Mouse (Mus musculus) left cerebral cortex, postnatal 14 days (tissue): ENCODE results near the gene H2al1i. TPM values are rescaled to one million over a fixed set of nuclear protein-coding genes. Genes with fewer than 3 reads are reported as not detected.
"Not testable (repeated sequence)": the region's sequence is repeated elsewhere in the genome, so short reads cannot be mapped to it uniquely, and the experiment has no call there.

Experiments
- DNase-seq, 2 experiments: peaks; one replicate each; pipeline ENCODE4 v3.0.0; 2021 to 2022; ENCODE audit warnings: low spot score in 2 of 2, mixed read lengths in 1 of 2
- intact Hi-C: fragments of 180-260 bp; cut with DNase I; formaldehyde crosslinking; loops from one replicate; pipeline ENCODE4 v1.15.1; 2025
- long read RNA-seq, 2 experiments: library from polyadenylated mRNA; stranded (forward); transcript quantifications; one replicate each; pipeline ENCODE4 v2.0.0; 2021
- total RNA-seq, 2 experiments: library from RNA; stranded (reverse); gene quantifications; 2 replicates each; pipeline ENCODE4 v1.2.3; 2021

H2al1i gene
- total RNA-seq = not detected
- long read RNA-seq, experiment 1 = 0 reads
- long read RNA-seq, experiment 2 = 0 reads

DNA sequence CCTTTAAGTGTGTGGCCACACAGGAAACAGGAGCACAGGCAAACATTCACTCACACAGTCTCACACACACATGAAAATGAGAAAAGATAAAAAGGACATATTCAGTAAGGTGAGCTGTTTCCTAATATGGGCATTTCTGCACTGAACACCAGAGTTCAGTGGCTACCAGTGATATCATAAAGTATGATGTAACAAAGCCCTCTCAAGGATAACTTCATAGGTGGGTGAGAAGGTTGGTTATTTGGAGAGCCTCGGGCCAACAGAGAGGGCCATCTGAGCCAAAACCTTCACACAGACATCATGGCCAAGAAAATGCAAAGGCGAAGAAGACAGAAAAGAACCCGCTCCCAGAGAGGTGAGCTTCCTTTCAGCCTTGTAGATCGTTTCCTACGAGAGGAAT lies at the start of gene H2al1i:
Gene H2al1i, plus strand, starts transcription at position 301 of the 400 bp plus-strand sequence.
- intact Hi-C loops, DNase-seq: not testable (repeated sequence)

DNA sequence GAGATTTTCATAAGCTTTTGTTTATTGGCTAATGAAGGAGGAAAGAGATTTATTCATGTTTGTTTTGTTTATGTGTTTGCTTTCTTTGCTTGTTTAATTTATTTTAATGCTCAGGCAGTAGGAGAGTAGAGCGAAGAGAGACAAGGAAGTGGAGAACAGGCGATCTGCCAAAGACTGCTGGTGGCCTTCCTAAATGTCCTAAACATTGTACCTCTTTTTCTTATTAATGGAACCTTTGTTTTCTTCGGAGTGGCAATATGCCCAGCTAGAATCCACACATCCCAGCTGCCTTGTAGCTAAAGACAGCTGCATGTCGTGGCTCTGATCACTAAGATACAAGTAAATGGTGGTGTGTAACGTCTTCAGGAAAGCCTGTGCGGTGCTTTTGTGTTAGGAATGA lies 47.4 kb upstream of the H2al1i start:
- intact Hi-C loops = no loop called here
- DNase-seq = no peak

DNA sequence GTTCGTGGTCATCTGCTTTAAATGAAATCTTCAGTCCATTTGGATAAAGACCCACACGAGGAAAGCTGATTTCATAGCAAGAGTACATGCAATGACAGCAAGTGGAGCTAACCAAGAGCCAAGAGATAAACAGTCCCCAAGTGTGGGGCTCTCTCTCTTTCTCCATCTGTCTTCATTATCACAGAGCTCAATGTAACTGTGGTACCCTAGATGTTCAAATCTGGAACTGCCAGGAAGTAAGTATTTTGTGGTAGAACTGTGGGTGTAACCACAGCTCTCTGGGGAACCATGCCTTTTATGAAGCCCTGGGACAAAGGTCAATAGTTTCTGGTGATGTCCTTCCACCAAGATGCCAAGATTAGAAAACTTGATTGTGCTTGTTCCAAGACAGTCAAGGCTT lies 43.7 kb upstream of the H2al1i start:
- intact Hi-C loops = no loop called here
- no peak for DNase-seq

DNA sequence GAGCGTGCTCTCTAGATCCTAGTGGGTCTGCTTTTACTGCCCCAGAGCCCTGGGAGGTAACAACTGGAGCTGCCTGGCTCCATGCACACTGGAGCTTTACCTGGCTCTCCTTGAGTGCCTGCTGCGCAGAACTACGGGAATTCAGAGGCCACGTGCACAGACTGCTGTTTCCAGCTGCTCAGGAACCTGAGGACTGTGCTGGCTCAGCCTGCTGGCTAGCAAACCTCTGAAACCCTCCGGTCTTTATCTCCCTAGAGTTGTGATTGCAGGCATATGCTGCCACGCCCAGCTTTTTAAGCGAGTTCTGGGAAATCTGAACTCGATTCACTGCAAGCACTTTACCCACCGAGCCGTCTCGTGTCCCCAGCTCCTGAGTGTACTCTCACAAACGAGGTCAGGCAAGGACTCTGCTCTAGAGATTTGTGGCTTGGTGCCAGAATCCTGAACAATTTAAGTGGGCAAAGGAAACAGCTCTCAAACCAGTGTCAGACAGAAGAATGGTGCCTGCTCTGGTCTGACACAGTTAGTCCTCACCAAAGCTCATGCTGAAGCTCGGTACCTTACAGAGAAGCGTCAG lies 36.1 kb upstream of the H2al1i start:
- intact Hi-C loops = no loop called here
- peak; percentile 5 to 14 for DNase-seq

DNA sequence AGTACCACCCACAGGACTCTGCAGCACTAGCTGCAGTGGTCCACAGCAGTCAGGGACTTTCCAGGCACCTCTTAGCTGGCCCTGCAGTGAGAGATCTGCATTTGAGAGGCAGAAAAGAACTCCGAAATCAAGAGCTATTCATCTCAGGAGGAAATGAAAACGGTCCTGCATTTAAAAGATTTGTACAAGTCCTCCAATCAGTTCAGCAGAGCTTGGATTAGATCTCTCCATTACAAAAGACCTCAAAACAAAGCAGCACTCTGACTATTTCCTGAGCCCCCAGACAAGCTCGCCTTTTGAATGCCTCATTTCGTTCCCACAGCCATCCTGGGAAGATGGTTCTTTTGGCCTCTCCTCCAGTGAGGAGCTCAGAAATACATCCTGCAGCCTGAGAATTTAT lies 35.2 kb upstream of the H2al1i start:
- intact Hi-C loops = no loop called here
- DNase-seq = no peak

DNA sequence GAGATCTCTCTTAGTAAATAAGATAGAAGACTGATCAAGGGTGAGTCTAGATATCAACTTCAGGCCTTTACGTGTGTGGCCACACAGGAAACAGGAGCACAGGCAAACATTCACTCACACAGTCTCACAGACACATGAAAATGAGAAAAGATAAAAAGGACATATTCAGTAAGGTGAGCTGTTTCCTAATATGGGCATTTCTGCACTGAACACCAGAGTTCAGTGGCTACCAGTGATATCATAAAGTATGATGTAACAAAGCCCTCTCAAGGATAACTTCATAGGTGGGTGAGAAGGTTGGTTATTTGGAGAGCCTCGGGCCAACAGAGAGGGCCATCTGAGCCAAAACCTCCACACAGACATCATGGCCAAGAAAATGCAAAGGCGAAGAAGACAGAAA lies 25.5 kb upstream of the H2al1i start, which contains the start of gene H2al1a:
Gene H2al1a, plus strand, starts transcription at position 301 of the 400 bp plus-strand sequence.
- DNase-seq, intact Hi-C loops: not testable (repeated sequence)

DNA sequence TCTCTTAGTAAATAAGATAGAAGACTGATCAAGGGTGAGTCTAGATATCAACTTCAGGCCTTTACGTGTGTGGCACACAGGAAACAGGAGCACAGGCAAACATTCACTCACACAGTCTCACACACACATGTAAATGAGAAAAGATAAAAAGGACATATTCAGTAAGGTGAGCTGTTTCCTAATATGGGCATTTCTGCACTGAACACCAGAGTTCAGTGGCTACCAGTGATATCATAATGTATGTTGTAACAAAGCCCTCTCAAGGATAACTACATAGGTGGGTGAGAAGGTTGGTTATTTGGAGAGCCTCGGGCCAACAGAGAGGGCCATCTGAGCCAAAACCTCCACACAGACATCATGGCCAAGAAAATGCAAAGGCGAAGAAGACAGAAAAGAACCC lies 22.3 kb upstream of the H2al1i start, which contains the start of gene H2al1b:
Gene H2al1b, plus strand, starts transcription at position 301 of the 400 bp plus-strand sequence.
- DNase-seq, intact Hi-C loops: not testable (repeated sequence)

DNA sequence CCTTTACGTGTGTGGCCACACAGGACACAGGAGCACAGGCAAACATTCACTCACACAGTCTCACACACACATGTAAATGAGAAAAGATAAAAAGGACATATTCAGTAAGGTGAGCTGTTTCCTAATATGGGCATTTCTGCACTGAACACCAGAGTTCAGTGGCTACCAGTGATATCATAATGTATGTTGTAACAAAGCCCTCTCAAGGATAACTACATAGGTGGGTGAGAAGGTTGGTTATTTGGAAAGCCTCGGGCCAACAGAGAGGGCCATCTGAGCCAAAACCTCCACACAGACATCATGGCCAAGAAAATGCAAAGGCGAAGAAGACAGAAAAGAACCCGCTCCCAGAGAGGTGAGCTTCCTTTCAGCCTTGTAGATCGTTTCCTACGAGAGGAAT lies 19.1 kb upstream of the H2al1i start, which contains the start of gene H2al1c:
Gene H2al1c, plus strand, starts transcription at position 301 of the 400 bp plus-strand sequence.
- intact Hi-C loops, DNase-seq: not testable (repeated sequence)

DNA sequence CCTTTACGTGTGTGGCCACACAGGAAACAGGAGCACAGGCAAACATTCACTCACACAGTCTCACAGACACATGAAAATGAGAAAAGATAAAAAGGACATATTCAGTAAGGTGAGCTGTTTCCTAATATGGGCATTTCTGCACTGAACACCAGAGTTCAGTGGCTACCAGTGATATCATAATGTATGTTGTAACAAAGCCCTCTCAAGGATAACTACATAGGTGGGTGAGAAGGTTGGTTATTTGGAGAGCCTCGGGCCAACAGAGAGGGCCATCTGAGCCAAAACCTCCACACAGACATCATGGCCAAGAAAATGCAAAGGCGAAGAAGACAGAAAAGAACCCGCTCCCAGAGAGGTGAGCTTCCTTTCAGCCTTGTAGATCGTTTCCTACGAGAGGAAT lies 15.9 kb upstream of the H2al1i start, which contains the start of gene H2al1d:
Gene H2al1d, plus strand, starts transcription at position 301 of the 400 bp plus-strand sequence.
- intact Hi-C loops, DNase-seq: not testable (repeated sequence)

DNA sequence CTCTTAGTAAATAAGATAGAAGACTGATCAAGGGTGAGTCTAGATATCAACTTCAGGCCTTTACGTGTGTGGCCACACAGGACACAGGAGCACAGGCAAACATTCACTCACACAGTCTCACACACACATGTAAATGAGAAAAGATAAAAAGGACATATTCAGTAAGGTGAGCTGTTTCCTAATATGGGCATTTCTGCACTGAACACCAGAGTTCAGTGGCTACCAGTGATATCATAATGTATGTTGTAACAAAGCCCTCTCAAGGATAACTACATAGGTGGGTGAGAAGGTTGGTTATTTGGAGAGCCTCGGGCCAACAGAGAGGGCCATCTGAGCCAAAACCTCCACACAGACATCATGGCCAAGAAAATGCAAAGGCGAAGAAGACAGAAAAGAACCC lies 12.8 kb upstream of the H2al1i start, which contains the start of gene H2al1e:
Gene H2al1e, plus strand, starts transcription at position 301 of the 400 bp plus-strand sequence.
- intact Hi-C loops, DNase-seq: not testable (repeated sequence)

DNA sequence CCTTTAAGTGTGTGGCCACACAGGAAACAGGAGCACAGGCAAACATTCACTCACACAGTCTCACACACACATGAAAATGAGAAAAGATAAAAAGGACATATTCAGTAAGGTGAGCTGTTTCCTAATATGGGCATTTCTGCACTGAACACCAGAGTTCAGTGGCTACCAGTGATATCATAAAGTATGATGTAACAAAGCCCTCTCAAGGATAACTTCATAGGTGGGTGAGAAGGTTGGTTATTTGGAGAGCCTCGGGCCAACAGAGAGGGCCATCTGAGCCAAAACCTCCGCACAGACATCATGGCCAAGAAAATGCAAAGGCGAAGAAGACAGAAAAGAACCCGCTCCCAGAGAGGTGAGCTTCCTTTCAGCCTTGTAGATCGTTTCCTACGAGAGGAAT lies 9.6 kb upstream of the H2al1i start, which contains the start of gene H2al1f:
Gene H2al1f, plus strand, starts transcription at position 301 of the 400 bp plus-strand sequence.
- DNase-seq, intact Hi-C loops: not testable (repeated sequence)

DNA sequence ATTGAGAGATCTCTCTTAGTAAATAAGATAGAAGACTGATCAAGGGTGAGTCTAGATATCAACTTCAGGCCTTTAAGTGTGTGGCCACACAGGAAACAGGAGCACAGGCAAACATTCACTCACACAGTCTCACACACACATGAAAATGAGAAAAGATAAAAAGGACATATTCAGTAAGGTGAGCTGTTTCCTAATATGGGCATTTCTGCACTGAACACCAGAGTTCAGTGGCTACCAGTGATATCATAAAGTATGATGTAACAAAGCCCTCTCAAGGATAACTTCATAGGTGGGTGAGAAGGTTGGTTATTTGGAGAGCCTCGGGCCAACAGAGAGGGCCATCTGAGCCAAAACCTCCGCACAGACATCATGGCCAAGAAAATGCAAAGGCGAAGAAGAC lies 6.5 kb upstream of the H2al1i start, which contains the start of gene H2al1g:
Gene H2al1g, plus strand, starts transcription at position 301 of the 400 bp plus-strand sequence.
- intact Hi-C loops = not testable (repeated sequence)

DNA sequence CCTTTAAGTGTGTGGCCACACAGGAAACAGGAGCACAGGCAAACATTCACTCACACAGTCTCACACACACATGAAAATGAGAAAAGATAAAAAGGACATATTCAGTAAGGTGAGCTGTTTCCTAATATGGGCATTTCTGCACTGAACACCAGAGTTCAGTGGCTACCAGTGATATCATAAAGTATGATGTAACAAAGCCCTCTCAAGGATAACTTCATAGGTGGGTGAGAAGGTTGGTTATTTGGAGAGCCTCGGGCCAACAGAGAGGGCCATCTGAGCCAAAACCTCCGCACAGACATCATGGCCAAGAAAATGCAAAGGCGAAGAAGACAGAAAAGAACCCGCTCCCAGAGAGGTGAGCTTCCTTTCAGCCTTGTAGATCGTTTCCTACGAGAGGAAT lies 3.3 kb upstream of the H2al1i start, which contains the start of gene H2al1h:
Gene H2al1h, plus strand, starts transcription at position 301 of the 400 bp plus-strand sequence.
- intact Hi-C loops = not testable (repeated sequence)

More for the DNA sequence above, 6.5 kb upstream of the H2al1i start, which contains the start of gene H2al1g:
- DNase-seq = not testable (repeated sequence)

DNA sequence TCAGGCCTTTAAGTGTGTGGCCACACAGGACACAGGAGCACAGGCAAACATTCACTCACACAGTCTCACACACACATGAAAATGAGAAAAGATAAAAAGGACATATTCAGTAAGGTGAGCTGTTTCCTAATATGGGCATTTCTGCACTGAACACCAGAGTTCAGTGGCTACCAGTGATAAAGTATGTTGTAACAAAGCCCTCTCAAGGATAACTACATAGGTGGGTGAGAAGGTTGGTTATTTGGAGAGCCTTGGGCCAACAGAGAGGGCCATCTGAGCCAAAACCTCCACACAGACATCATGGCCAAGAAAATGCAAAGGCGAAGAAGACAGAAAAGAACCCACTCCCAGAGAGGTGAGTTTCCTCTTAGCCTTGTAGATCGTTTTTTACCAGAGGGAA lies 3.1 kb downstream of the H2al1i start, which contains the start of gene H2al1j:
Gene H2al1j, plus strand, starts transcription at position 301 of the 400 bp plus-strand sequence.
- DNase-seq, intact Hi-C loops: not testable (repeated sequence)

More for the DNA sequence above, 3.3 kb upstream of the H2al1i start, which contains the start of gene H2al1h:
- DNase-seq = not testable (repeated sequence)

DNA sequence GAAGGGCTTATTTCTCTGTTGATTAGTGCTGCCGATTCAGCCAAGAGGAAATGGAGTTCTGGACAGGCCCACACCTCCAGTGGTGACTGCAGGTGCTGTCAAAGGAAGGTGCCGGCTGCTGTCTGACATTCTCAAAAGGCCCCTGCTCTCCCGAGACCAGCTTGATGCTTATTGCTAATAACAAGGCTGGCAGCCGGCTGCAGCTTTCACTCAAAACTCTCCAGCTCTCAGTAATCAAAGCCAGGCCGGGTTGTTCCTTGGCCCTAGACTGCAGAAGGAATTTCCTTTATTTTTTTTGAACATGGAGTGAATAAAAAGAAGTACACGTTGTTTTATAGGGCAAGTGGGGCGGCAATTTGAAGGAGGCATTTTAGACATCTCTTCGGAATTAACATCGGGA lies 21.3 kb downstream of the H2al1i start:
- intact Hi-C loops = no loop called here
- DNase-seq = peak in 1 of 2 experiments; percentile 10

DNA sequence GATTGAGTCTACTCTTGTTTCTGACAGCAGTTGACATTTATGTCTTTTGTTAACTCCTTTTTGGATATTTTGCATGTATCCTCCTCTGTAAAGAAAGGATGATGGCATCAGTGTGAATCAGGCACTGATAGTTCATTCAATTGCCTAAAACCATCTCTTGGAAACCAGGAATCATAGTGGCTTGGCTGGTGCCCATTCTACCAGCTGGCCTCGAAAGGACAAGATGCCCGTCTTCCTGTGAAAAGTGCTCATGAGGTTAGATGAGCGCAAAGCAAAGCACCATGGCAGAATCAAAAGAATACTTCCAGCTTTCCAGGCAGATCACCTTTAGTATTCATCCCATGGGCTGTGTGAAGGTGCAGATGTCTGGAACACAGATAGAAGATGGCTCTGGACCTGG lies 22.3 kb downstream of the H2al1i start:
- no peak for DNase-seq
- intact Hi-C loops = no loop called here

DNA sequence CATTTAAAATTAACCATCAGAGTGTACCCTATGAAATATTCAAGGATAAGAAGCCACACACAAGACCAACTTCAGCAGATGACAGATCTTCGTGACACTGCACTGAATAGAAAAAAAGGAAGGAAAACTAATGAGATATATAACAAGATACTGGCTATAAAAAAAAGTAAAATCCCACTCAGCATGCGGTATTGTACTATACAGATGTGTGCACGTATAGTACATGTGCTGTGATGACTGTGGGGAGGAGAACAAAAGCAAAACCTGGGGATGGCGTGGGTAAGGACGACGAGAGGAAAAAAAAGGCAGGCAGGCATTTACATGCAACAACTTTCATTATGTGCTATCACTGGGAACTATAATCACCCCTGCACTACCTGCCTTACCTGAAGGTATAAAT lies 36.4 kb downstream of the H2al1i start:
- no peak for DNase-seq
- intact Hi-C loops = no loop called here

DNA sequence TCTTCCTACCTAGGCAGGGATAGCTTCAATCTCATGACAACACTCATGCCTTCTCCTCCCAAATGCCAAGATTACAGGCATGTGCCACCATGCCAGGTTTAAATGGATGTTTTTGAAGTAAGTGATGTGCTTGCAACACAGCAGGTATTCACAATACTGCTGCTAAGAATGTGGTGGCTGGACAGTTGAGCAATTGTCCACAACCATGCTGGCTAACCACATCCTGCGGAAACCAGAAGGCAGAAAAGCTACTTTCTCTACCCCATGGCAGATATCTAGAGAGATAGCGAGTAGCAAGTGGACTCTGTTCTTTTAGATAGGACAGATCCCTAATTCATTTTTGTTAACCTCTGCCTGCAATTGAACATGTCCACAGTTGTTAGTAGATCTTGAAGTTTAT lies 36.8 kb downstream of the H2al1i start:
- intact Hi-C loops = no loop called here
- DNase-seq = no peak

DNA sequence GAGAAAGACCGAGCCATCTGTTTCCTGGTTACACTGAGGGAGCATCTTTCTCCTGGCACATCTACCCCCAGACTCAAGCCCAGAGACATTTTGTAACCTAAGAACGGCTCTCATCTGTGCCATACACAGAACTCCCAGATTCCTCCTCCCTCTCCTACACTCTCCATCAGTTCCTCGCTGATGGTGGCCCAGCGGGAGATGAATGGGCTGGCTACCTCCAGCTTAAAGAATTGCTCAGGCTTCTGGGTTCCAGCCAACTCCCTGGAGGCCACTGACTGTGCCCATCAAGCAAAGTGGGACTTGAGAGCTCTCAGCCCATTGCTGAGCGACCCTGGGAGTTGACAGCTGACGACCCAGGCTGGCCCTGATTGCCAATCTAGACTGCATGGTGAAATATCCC lies 39.4 kb downstream of the H2al1i start:
- intact Hi-C loops = no loop called here
- no peak for DNase-seq

DNA sequence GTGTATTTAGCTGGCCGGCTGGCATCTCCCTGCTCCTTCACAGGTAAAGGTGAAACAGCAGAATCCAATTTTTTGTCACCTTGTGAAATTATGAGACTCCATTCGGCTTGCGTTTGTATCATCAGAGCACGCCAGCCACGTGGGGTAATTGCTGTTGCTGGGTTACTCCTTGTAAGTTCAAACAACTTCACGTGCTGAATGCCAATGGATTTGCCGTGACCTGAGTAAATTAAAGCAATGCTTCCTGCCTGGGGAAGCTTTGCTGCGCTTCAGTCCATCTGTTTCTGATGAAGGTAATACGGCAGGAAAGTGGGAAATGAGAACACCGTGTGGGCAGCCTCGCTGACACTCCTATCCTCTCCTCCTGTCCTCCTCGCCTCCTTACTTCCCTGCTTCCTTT lies 40.7 kb downstream of the H2al1i start:
- DNase-seq = no peak
- intact Hi-C loops = no loop called here
